Mouse (Mus musculus): ENCODE measurements around the gene Ndufs8. TPM values are rescaled to one million over a fixed set of nuclear protein-coding genes. Genes with fewer than 3 reads are reported as not detected.

Ndufs8 gene
- 44.6 and 47.3 TPM in 2 replicates for total RNA-seq (2023)

DNA sequence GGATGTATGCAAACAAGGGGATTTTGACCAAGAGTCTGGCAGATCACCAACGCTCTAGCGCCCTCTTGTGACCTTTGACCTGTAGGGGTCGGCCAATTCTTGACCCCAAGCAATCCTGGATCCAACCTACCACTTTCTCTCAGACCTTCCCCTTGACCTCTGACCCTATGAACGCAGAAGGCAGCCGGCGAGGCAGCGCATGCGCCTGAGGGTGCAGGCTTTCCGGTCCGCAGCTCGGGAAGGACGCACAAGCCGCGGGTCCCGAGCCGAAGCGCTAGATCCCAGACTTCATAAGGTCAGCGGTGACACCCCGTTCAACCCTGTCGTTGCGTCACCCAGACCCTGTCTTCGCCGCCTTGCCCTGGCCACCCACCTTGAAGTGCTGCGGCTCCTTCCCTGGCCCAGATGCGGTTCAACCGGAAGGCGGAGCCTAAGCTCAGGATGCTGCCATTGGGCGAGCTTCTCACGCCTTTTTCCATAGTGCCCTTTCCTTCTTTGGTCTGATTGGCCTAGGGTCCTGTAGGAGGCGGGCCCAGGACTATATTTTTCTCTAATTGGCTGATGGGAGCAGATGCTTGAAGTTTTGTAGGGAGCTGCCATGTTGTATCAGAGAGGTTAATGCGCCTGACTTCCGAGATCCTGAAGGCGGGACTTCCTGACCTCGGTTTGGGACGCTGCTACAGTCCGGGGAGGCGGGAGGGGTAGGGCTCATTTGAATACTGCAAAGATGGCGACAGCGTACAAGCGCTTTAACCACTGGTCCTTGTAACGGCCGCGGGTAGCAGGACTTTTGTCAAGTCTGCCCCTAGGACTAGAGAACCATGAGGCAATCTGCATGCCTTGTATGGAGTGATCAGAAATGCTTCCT is at the start of gene Ndufs8:
TSS of gene Ndufs8 (minus strand) at position 438 of the 868 bp plus-strand sequence.

DNA sequence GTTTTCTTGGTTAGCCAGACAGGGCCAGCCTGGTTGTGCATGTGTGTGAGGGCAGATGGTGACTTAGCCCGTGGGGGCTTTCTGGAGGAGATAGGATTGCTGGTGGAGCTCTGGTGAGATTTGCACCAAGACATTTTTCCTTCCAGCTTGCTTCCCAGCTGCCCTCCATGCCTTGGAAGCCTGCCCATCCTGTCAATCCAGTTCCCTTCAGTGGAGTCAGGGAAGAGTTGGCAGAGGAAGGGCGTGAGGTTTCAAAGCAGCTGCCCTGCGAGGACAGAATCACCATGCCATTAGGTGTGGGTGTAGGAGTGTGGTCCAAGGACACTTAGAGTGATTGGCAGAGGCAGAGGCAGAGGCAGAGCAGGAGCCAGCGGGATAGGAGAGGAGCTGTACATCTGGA is 45.9 kb upstream of the Ndufs8 start, which contains the start of gene Aldh3b3:
TSS of gene Aldh3b3 (plus strand) at position 176 of the 400 bp plus-strand sequence.

DNA sequence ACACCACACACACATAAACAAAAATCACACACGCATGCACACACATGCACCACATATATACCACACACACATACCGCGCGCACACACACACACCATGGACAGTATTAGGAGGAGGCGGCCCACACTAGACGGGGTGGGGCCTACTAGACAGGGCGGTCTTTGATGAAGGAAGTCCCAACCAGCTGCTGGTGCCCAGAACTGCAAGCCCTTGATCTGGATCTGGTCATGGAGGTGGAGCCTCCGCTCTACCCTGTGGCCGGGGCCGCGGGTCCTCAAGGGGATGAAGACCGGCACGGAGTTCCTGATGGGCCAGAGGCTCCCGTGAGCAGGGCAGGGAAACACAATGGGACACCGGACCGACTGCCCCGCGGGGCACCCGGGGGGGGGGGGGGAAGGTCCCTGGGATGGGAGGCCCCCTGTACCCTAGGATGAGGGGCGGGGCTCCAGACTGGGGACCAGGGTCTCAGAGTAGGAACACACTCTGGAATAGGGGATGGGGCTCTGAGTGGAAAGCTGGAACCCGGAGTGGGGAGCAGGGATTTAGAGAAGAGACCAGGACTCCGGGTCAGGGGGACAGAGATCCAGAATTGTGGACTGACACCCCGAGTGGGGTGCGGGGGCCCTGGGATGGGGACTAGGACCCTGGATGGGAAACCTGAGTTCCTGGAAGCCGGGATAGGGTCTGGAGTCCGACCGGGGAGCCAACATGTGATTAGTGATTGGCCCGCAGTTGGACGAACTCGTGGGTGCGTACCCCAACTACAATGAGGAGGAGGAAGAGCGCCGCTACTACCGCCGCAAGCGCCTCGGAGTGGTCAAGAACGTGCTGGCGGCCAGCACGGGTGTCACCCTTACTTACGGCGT is 22.7 kb upstream of the Ndufs8 start, which contains the start of gene Unc93b1:
TSS of gene Unc93b1 (plus strand) at position 155 of the 864 bp plus-strand sequence.

DNA sequence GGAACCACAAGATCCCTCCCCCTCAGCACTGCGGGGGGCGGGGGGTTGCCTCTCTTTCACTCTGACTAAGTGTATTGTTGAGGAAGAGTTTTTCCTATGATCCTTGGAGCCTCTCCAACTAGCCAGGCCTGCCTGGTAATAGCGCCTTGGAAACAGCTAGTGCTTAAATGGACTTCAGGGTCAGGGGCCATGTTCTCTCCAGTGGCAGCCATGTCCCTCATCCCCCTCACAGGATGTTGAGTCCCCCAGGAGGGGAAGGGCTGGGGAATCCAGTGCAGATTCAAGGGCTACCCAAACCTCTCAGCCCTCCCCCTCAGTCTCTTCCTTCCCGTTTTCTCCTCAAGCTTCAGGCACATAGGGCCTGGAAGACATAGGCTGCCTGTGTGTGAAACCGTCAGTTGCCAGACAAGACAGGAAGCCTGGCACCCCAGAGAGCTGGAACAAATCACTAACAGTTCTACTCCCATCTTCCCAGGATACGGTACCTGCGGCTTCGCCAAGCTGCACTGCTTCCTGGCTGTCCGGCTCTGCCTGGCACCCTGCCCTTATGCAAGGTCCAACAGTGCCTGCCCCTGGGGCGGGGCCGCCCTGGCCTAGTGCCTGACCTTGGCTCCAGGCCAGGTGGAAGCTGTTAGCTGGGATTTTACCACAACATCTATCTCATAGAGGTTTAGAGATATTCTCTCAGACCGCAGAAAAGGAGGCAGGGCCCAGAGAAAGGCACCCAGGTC is 16.8 kb upstream of the Ndufs8 start, which contains the start of gene Aldh3b1:
TSS of gene Aldh3b1 (minus strand) at position 598 of the 731 bp plus-strand sequence.

DNA sequence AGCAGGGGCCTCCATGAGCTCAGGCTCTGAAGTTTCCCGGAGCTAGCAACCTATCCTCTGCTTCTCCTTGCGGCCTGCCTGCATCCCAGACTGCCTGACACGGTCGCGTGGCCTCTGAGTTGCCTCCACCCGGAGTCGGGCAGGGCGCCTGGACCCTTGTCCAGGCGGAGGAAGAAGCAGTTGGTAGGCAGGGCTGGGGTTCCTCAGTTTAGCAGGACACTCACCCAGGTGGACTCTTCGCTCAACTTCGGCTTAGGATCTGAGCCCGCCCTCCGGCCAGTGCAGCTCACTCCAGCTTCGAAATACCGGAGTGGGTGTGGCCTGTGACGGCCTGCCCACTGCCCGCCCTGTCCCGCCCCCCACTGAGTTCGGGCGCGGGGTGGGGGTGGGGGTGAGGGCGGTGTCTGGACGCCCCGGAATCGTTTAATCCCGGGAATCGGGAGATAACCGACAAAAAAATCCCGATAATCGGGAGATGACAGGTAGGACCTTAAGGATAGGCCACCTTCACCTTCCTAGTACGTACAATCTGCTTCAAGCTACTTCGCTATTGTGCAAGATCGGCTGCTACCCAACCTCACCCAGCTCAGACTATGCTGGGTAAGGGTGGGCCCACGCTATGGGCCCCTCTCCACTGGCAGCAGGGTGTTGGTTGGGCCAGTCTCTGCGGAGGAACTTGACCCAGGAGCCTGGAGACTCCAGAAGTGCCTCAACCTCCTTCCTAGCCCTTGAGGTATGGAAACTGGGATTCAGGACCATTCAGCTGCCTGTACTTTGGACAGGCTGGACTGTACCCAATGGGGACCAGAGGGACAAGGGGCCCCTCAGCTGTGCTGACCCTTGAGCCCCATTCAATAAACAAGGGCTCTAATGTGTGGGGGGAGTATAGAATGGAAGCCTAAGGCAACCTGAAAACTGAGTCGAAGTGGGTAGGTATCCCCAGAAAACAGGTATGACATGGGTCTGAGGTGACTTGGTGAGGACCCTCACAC is 5.5 kb downstream of the Ndufs8 start, which contains the start of gene Tcirg1:
TSS of gene Tcirg1 (minus strand) at position 339 of the 992 bp plus-strand sequence.

Other genes starting within 250 kb of the Ndufs8 start
- 15.7 and 19.8 TPM in 2 replicates for gene Lrp5, start 226.2 kb downstream of the Ndufs8 start, total RNA-seq (2023)
- 23.7 and 30.0 TPM in 2 replicates for gene 1810055G02Rik, start 204.5 kb downstream of the Ndufs8 start, total RNA-seq (2023)
- 83.5 and 94.8 TPM in 2 replicates for gene Kmt5b, start 145.4 kb downstream of the Ndufs8 start, total RNA-seq (2023)
- gene Chka, start 61.0 kb downstream of the Ndufs8 start, total RNA-seq (2023) = 104 and 157 TPM in 2 replicates
- 235 and 315 TPM in 2 replicates for gene Tcirg1, start 5.6 kb downstream of the Ndufs8 start, total RNA-seq (2023)
- gene Aldh3b1, start 17.0 kb upstream of the Ndufs8 start, total RNA-seq (2023) = 138 and 146 TPM in 2 replicates
- 222 and 238 TPM in 2 replicates for gene Unc93b1, start 22.4 kb upstream of the Ndufs8 start, total RNA-seq (2023)
- gene Aldh3b3, start 45.9 kb upstream of the Ndufs8 start, total RNA-seq (2023) = 12.3 and 13.0 TPM in 2 replicates
- gene Aldh3b2, start 59.6 kb upstream of the Ndufs8 start, total RNA-seq (2023) = 14.1 and 14.2 TPM in 2 replicates
- gene Acy3, start 73.8 kb upstream of the Ndufs8 start, total RNA-seq (2023) = 0.41 and 0.82 TPM in 2 replicates
- gene Tbx10, start 80.0 kb upstream of the Ndufs8 start, total RNA-seq (2023) = not detected in 2 replicates
- gene Nudt8, start 87.8 kb upstream of the Ndufs8 start, total RNA-seq (2023) = 4.5 and 5.4 TPM in 2 replicates
- gene Gm49405, start 87.9 kb upstream of the Ndufs8 start, total RNA-seq (2023) = 0.59 and 0.79 TPM in 2 replicates
- 0.88 and 1.4 TPM in 2 replicates for gene Doc2g, start 90.5 kb upstream of the Ndufs8 start, total RNA-seq (2023)
- gene Ndufv1, start 100.0 kb upstream of the Ndufs8 start, total RNA-seq (2023) = 40.2 and 72.5 TPM in 2 replicates
- 38.4 and 47.3 TPM in 2 replicates for gene Gstp1, start 125.2 kb upstream of the Ndufs8 start, total RNA-seq (2023)
- gene Gstp2, start 133.2 kb upstream of the Ndufs8 start, total RNA-seq (2023) = 12.5 and 18.8 TPM in 2 replicates
- gene Gstp3, start 146.8 kb upstream of the Ndufs8 start, total RNA-seq (2023) = 4.0 and 6.2 TPM in 2 replicates
- not detected in 2 replicates for gene Cabp2, start 168.8 kb upstream of the Ndufs8 start, total RNA-seq (2023)
- gene Cdk2ap2, start 184.4 kb upstream of the Ndufs8 start, total RNA-seq (2023) = 295 and 307 TPM in 2 replicates
- gene Pitpnm1, start 187.2 kb upstream of the Ndufs8 start, total RNA-seq (2023) = 207 and 345 TPM in 2 replicates
- 85.4 and 90.4 TPM in 2 replicates for gene Aip, start 213.1 kb upstream of the Ndufs8 start, total RNA-seq (2023)
- gene Gpr152, start 227.0 kb upstream of the Ndufs8 start, total RNA-seq (2023) = 0.09 and 0.13 TPM in 2 replicates
- gene Cabp4, start 231.3 kb upstream of the Ndufs8 start, total RNA-seq (2023) = 0.27 TPM in 1 of 2 replicates, not detected in the other
- gene Coro1b, start 235.8 kb upstream of the Ndufs8 start, total RNA-seq (2023) = 170 and 186 TPM in 2 replicates
- gene Ptprcap, start 240.8 kb upstream of the Ndufs8 start, total RNA-seq (2023) = 6.2 and 13.3 TPM in 2 replicates

Measured in neutrophil, adult 65 days (primary cell).